Mouse (Mus musculus) spleen, postnatal 0 days (tissue): ENCODE measurements around the gene Ubxn4. TPM values are rescaled to one million over a fixed set of nuclear protein-coding genes. Genes with fewer than 3 reads are reported as not detected.

ENCODE experiments used
- microRNA counts: library from miRNA; unstranded; fragments of <30 nt; microRNA quantifications from one replicate; lab custom pipeline; 2015
- polyA plus RNA-seq: library from polyadenylated mRNA; unstranded; fragments of >200 nt; fragmentation: Nextera tagmentation; extraction: Ambion mirVana; gene quantifications from 2 replicates; pipeline ENCODE4 v1.2.1, GENCODE M21; 2015

The Ubxn4 gene
- 45.6 and 49.2 TPM in 2 replicates for polyA plus RNA-seq

DNA sequence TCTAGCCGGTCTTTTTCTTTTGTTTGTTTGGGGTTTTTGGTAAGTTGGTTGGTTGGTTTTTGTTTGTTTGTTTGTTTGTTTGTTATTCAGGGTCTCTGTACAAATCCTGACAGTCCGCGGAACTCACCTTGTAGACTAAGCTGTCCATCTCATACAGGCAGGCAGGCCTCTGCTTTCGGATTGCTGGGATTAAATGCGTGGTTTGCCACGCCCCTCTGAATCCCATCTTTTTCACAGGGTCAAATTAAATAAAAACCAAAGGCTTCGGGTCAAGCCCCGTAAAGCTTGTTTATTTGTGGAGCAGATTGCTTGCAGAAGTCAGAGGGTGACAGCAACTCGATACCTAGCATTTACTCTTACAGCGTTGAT is at the start of gene Ubxn4:
Ubxn4 (plus strand) TSS at position 338 of the 369 bp plus-strand sequence.

DNA sequence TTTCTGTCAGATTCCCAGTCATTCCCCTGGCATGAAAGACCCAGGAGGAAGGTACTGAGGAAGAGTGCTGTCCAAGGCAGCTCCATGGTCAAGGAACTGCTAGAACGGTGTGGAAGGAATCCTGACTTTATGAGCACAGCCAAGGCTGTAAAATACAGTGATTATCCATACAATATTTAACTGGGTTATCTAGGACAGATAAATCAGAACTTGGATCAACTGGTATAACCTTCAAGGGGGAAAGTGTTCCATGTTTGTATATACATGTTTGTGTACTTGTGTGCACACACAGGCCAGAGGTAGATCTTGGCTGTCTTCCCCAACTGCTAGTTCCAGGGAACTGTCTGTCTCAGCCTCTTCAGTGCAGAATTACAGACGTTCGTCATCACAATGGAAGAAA is 84.5 kb downstream of the Ubxn4 start, which contains the start of gene Lct:
Lct (minus strand) TSS at position 101 of the 400 bp plus-strand sequence.

MicroRNAs within 50 kb of the gene (microRNA counts, 519-probe panel; counts per million panel counts)
- microRNA mmu-miR-128 (lab: Ali Mortazavi, UCI), result 88.3 counts per million

Other genes starting within 250 kb of the Ubxn4 start
- 3.2 and 3.8 TPM in 2 replicates for gene Zranb3, start 140.9 kb upstream of the Ubxn4 start, polyA plus RNA-seq
- gene R3hdm1, start 140.7 kb upstream of the Ubxn4 start, polyA plus RNA-seq, result 51.7 and 53.7 TPM in 2 replicates
- 0.05 and 0.15 TPM in 2 replicates for gene Lct, start 84.4 kb downstream of the Ubxn4 start, polyA plus RNA-seq
- 203 and 231 TPM in 2 replicates for gene Mcm6, start 115.7 kb downstream of the Ubxn4 start, polyA plus RNA-seq
- gene Dars, start 173.4 kb downstream of the Ubxn4 start, polyA plus RNA-seq, result 96.4 and 97.1 TPM in 2 replicates